Mouse (Mus musculus) embryonic facial prominence, embryonic 14.5 days (tissue): ENCODE data around the gene Cdcp1. TPM values are rescaled to one million over a fixed set of nuclear protein-coding genes. Genes with fewer than 3 reads are reported as not detected.

Experiments
- ATAC-seq: fragments of 200-750 bp; cut with Nextera tagmentation; 2 replicates; pipeline ENCODE4 v1.8.0; 2017; ENCODE audit warnings: low read depth, moderate number of reproducible peaks, moderate TSS enrichment
- DNase-seq: peaks from one replicate; pipeline ENCODE4 v3.0.0-alpha.2; 2015; ENCODE audit warnings: low spot score
- H3K27ac ChIP-seq: fragments of 300-500 bp; sonication (generic); replicated peaks from 2 replicates; pipeline ENCODE4 v1.5.1; 2014; ENCODE audit warnings: low read depth, mild to moderate bottlenecking, low read length, moderate library complexity
- H3K27me3 ChIP-seq: fragments of 300-500 bp; sonication (generic); replicated peaks from 2 replicates; pipeline ENCODE4 v1.6.1; 2014; ENCODE audit warnings: low read length; ENCODE audit not compliant: control insufficient read depth, insufficient read depth
- H3K36me3 ChIP-seq: fragments of 300-500 bp; sonication (generic); 2 replicates; pipeline ENCODE4 v1.6.1; 2014; ENCODE audit warnings: low read length, mixed read lengths; ENCODE audit not compliant: control insufficient read depth, insufficient read depth
- H3K4me1 ChIP-seq: fragments of 300-500 bp; sonication (generic); 2 replicates; pipeline ENCODE4 v1.6.1; 2014; ENCODE audit warnings: antibody characterized with exemption, low read length; ENCODE audit not compliant: control insufficient read depth, insufficient read depth
- H3K4me2 ChIP-seq: fragments of 300-500 bp; sonication (generic); 2 replicates; pipeline ENCODE4 v1.6.1; 2014; ENCODE audit warnings: low read depth, mild to moderate bottlenecking, low read length, moderate library complexity, mixed read lengths
- H3K4me3 ChIP-seq: fragments of 300-500 bp; sonication (generic); 2 replicates; pipeline ENCODE4 v1.5.1; 2014; ENCODE audit warnings: low read depth, mild to moderate bottlenecking, low read length
- H3K9ac ChIP-seq: fragments of 300-500 bp; sonication (generic); 2 replicates; pipeline ENCODE4 v1.6.1; 2014; ENCODE audit warnings: low read depth, mild to moderate bottlenecking, low read length, moderate library complexity, mixed read lengths
- H3K9me3 ChIP-seq: fragments of 300-500 bp; sonication (generic); 2 replicates; pipeline ENCODE4 v1.6.1; 2016; ENCODE audit warnings: low read length; ENCODE audit not compliant: control insufficient read depth
- WGBS: fragments of 180-500 bp; shearing (Covaris S2); extraction: QIAGEN DNeasy Blood & Tissue Kit; methylation state at CpG from one replicate; pipeline ENCODE4 v1.1.7; 2014; 5-methylcytosine and 5-hydroxymethylcytosine counted together
- polyA plus RNA-seq: library from polyadenylated mRNA; unstranded; fragments of >200 nt; fragmentation: Nextera tagmentation; extraction: Ambion mirVana; gene quantifications from 2 replicates; pipeline ENCODE4 v1.2.1, GENCODE M21; 2014

Cdcp1 gene
- polyA plus RNA-seq, 1 experiment from 2014 or later: 7.1 TPM

- Histone ChIP-seq H3K27ac (no peak overlapping the region), H3K9me3 (no peaks in the 10 kb centered on the region), H3K36me3 (no peaks in the 10 kb centered on the region), H3K4me1 (peaks cover 5% of the 10 kb centered on the region; the same call in 1 of the 2 replicates), H3K4me3 (no peak overlapping the region), H3K9ac (no peak overlapping the region), H3K27me3 (no peaks in the 10 kb centered on the region), H3K4me2 (no peak overlapping the region)
- ATAC-seq: no peak
- DNase-seq: peak; percentile 18
- WGBS: 84% methylated on average over 3 of the region's 3 CpGs
Observed at GRCm38 (mm10) chr9:123165781-123166443, 49.9 kb downstream of the Cdcp1 start.

DNA sequence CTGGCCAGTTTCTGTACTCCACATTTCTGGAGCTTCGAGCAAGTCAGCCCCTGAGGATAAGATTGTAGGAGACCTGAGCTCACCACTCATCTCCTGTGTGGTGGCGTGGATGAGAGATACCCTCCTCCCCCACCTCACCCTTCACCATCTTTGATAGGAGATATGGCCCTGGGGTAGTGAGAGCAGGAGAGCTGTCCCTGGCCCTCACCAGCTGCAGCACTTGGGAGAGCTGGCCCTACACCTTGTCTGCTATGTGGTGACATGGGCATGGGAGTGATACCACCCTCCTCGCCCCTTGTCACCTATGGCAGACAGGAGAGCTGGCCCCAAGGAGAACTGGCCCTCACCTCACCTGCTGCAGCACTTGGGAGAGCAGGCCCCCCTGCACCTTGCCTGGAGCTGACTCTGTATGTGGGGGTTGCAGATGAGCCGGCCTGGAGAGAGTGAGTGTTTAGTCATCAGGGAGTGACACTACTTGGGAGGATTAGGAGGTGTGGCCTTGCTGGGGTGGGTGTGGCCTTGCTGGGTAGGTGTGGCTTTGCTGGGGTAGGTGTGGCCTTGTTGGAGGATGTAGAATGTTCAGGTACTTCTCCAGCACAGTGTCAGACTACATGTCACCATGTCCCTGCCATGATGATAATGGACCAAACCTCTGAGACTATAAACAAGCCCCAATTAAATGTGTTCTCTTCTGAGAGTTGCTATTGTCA lies 52.7 kb downstream of the Cdcp1 start:
- no peak overlapping the region for H3K9ac ChIP-seq
- no peaks in the 10 kb centered on the region for H3K9me3 ChIP-seq
- no peak overlapping the region for H3K4me3 ChIP-seq
- ATAC-seq (0 out of 2 replicates have a peak, but pooled peaks have one; percentile 23), DNase-seq (no peak)
- peaks cover 7% of the 10 kb centered on the region; the same call in 1 of the 2 replicates for H3K4me1 ChIP-seq
- H3K27me3 ChIP-seq: no peaks in the 10 kb centered on the region
- no peak overlapping the region for H3K4me2 ChIP-seq
- H3K36me3 ChIP-seq: no peaks in the 10 kb centered on the region
- WGBS: 79% methylated on average over 2 of the region's 4 CpGs
- no peak overlapping the region for H3K27ac ChIP-seq

GRCm38 (mm10) chr9:123161792-123162191 lies 54.0 kb downstream of the Cdcp1 start:
- Histone ChIP-seq H3K9ac (no peak overlapping the region), H3K27me3 (no peaks in the 10 kb centered on the region), H3K27ac (no peak overlapping the region), H3K9me3 (no peaks in the 10 kb centered on the region), H3K4me1 (peaks cover 7% of the 10 kb centered on the region; the same call in 1 of the 2 replicates), H3K4me2 (no peak overlapping the region), H3K36me3 (no peaks in the 10 kb centered on the region), H3K4me3 (no peak overlapping the region)
- DNase-seq (no peak), ATAC-seq (no peak)
- 55% methylated on average over 2 of the region's 2 CpGs for WGBS

DNA sequence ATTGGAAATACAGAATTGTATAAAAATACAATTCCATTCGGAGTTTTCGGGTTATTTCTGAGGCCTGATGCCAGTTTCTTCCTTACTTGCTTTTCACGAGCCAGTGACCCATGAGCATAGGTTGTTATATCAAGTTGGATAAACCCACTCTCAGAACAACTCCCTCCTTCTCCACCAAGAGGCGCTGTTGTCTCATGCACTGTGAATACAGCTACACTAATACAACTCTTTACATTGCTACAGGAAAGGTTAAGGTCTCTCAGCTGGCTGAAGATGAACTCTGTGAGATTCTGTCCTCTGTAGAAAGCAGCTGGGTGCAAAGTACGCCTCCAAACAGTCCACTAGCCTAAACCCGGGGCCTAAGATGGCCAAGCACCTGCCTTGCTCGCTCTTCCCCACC lies 56.5 kb downstream of the Cdcp1 start:
- no peak overlapping the region for H3K9ac ChIP-seq
- no peak overlapping the region for H3K4me2 ChIP-seq
- no peak overlapping the region for H3K4me3 ChIP-seq
- peaks cover 7% of the 10 kb centered on the region; the same call in 1 of the 2 replicates for H3K4me1 ChIP-seq
- no peaks in the 10 kb centered on the region for H3K9me3 ChIP-seq
- 63% methylated on average over 7 of the region's 7 CpGs for whole genome bisulfite sequencing
- H3K36me3 ChIP-seq: no peaks in the 10 kb centered on the region
- ATAC-seq: peak; percentile 45; the same call in 1 of the 2 replicates
- no peaks in the 10 kb centered on the region for H3K27me3 ChIP-seq
- DNase-seq: peak; percentile 73
- no peak overlapping the region for H3K27ac ChIP-seq

GRCm38 (mm10) chr9:123158125-123158836 lies 57.6 kb downstream of the Cdcp1 start:
- no peak overlapping the region for H3K4me3 ChIP-seq
- H3K27me3 ChIP-seq: no peaks in the 10 kb centered on the region
- no peak overlapping the region for H3K4me2 ChIP-seq
- peak; percentile 32 for DNase-seq
- H3K4me1 ChIP-seq: peaks cover 7% of the 10 kb centered on the region; the same call in 1 of the 2 replicates
- H3K27ac ChIP-seq: no peak overlapping the region
- no peaks in the 10 kb centered on the region for H3K9me3 ChIP-seq
- WGBS: 58% methylated on average over 8 of the region's 8 CpGs
- H3K9ac ChIP-seq: no peak overlapping the region
- H3K36me3 ChIP-seq: no peaks in the 10 kb centered on the region
- ATAC-seq: no peak

DNA sequence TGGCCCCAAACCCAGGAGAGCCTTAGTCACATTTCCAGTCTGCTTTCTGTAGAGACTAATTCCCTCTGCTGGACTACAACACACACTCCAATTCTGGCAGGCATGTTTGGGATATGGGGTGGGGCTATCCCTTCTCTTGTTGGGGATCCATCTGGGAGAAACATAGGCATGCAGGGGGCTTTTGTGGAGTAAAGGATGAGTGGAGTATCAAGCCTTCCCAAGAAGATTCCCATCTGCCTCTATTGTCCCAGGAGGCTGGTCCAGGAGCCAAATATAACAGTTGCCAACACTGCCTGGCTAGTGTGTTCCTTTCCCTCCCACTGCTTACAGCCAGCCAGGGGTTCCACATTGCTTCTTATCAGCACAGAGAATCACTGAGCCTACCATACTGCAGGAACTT lies 58.1 kb downstream of the Cdcp1 start:
- ATAC-seq (no peak), DNase-seq (no peak)
- no peak overlapping the region for H3K9ac ChIP-seq
- no peaks in the 10 kb centered on the region for H3K27me3 ChIP-seq
- H3K4me2 ChIP-seq: no peak overlapping the region
- H3K27ac ChIP-seq: no peak overlapping the region
- no peaks in the 10 kb centered on the region for H3K36me3 ChIP-seq
- no peaks in the 10 kb centered on the region for H3K9me3 ChIP-seq
- no peak overlapping the region for H3K4me3 ChIP-seq
- peaks cover 7% of the 10 kb centered on the region; the same call in 1 of the 2 replicates for H3K4me1 ChIP-seq

DNA sequence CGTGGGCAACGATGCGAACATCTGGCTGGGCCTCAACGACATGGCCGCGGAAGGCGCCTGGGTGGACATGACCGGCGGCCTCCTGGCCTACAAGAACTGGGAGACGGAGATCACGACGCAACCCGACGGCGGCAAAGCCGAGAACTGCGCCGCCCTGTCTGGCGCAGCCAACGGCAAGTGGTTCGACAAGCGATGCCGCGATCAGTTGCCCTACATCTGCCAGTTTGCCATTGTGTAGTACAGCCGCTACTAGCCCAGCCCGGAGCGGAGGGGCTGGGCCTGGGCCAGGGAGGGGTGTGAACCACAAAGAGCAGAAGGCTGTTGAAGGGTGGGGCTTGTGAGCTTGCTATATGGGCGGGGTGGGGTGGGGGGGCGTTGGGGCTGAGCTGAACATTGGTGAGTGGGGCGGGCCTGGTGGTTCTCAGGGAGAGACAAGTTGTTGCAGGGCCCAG lies 58.9 kb downstream of the Cdcp1 start:
- no peaks in the 10 kb centered on the region for H3K36me3 ChIP-seq
- H3K9ac ChIP-seq: peak overlapping the region; percentile 41; the same call in 1 of the 2 replicates
- WGBS: 43% methylated on average over 30 of the region's 30 CpGs
- DNase-seq: peak; percentile 71
- H3K9me3 ChIP-seq: no peaks in the 10 kb centered on the region
- H3K4me1 ChIP-seq: peaks cover 7% of the 10 kb centered on the region; the same call in 1 of the 2 replicates
- no peak overlapping the region for H3K27ac ChIP-seq
- peak overlapping the region; percentile 50 for H3K4me2 ChIP-seq
- H3K27me3 ChIP-seq: no peaks in the 10 kb centered on the region
- peak overlapping the region; percentile 19 for H3K4me3 ChIP-seq
- peak; percentile 64 for ATAC-seq

- H3K4me3 ChIP-seq: no peak overlapping the region
- H3K36me3 ChIP-seq: no peaks in the 10 kb centered on the region
- no peaks in the 10 kb centered on the region for H3K9me3 ChIP-seq
- ATAC-seq: no peak
- H3K27ac ChIP-seq: no peak overlapping the region
- H3K9ac ChIP-seq: no peak overlapping the region
- WGBS: 89% methylated on average over 2 of the region's 2 CpGs
- no peaks in the 10 kb centered on the region for H3K27me3 ChIP-seq
- no peak for DNase-seq
- no peaks in the 10 kb centered on the region; the same call in 1 of the 2 replicates for H3K4me1 ChIP-seq
- no peak overlapping the region for H3K4me2 ChIP-seq
Observed at GRCm38 (mm10) chr9:123153121-123153520, 62.7 kb downstream of the Cdcp1 start.
